Mouse (Mus musculus): Measurements from ENCODE around the gene Pcare. TPM values are rescaled to one million over a fixed set of nuclear protein-coding genes. Genes with fewer than 3 reads are reported as not detected.

The Pcare gene
- total and polyA plus RNA-seq, 3 experiments, result not detected

GRCm38 (mm10) chr17:71721019-71721418, 31.7 kb downstream of the Pcare start:
- TF ChIP-seq MAFK (IDR thresholded peaks at IDR 0.05; ENCODE audit: borderline replicate concordance, low read depth, low read length), result no peak
- no peak for TF ChIP-seq TBP (IDR thresholded peaks at IDR 0.05; ENCODE audit: low read depth, low read length)
- TF ChIP-seq KAT2A (conservative IDR thresholded peaks at IDR 0.05; ENCODE audit: low read depth, low read length), result no peak
- no peak for TF ChIP-seq NELFE (IDR thresholded peaks at IDR 0.05; ENCODE audit: low read depth, low read length)
- TF ChIP-seq ZMIZ1 (IDR thresholded peaks at IDR 0.05; ENCODE audit: low read depth, low read length), result no peak
- no peak for TF ChIP-seq NRF1 (IDR thresholded peaks at IDR 0.05; ENCODE audit: insufficient read depth, low read depth, low read length, poor library complexity, severe bottlenecking)
- TF ChIP-seq BHLHE40 (IDR thresholded peaks at IDR 0.05; ENCODE audit: borderline replicate concordance, low read depth, low read length), result no peak
- no peak for TF ChIP-seq EP300 (IDR thresholded peaks at IDR 0.05; ENCODE audit: low read depth in 1 of 2, low read length in 2 of 2)
- TF ChIP-seq TAL1 (IDR thresholded peaks at IDR 0.05; ENCODE audit: low read length), result no peak
- no peak for TF ChIP-seq USF2 (IDR thresholded peaks at IDR 0.05; ENCODE audit: borderline replicate concordance in 1 of 2, insufficient read depth in 1 of 2, low read depth in 1 of 2, low read length in 2 of 2)
- no peak for DNase-seq (ENCODE audit: low read depth, low spot score)
- no peaks in the 10 kb centered on the region for H3K36me3 ChIP-seq (ENCODE audit: control insufficient read depth in 1 of 2, insufficient read depth in 2 of 2, low read length in 2 of 2)
- H3K27me3 ChIP-seq (ENCODE audit: control insufficient read depth in 1 of 2, insufficient read depth in 2 of 2, low read length in 2 of 2), result no peaks in the 10 kb centered on the region
- H3K9ac ChIP-seq (ENCODE audit: control insufficient read depth, low read depth, low read length, poor library complexity, severe bottlenecking), result no peak overlapping the region
- H3K79me2 ChIP-seq (ENCODE audit: control insufficient read depth, insufficient read depth, low read length, poor library complexity), result no peaks in the 10 kb centered on the region
- no peaks in the 10 kb centered on the region for H3K4me1 ChIP-seq (ENCODE audit: control insufficient read depth in 1 of 2, insufficient read depth in 2 of 2, low read length in 2 of 2)
- H3K9me3 ChIP-seq (replicated peaks; ENCODE audit: insufficient read depth, low read length), result no peaks in the 10 kb centered on the region
- H3K27ac ChIP-seq (ENCODE audit: control insufficient read depth, low read depth, low read length), result no peak overlapping the region
- no peak overlapping the region for H3K4me3 ChIP-seq (ENCODE audit: control insufficient read depth in 1 of 2, insufficient read depth in 1 of 2, low read depth in 2 of 2, low read length in 2 of 2)

- Histone ChIP-seq H3K9ac (ENCODE audit: control insufficient read depth, low read depth, low read length, poor library complexity, severe bottlenecking) (no peak overlapping the region), H3K4me3 (ENCODE audit: control insufficient read depth in 1 of 2, insufficient read depth in 1 of 2, low read depth in 2 of 2, low read length in 2 of 2) (no peak overlapping the region), H3K27me3 (ENCODE audit: control insufficient read depth in 1 of 2, insufficient read depth in 2 of 2, low read length in 2 of 2) (no peaks in the 10 kb centered on the region), H3K79me2 (ENCODE audit: control insufficient read depth, insufficient read depth, low read length, poor library complexity) (no peaks in the 10 kb centered on the region), H3K36me3 (ENCODE audit: control insufficient read depth in 1 of 2, insufficient read depth in 2 of 2, low read length in 2 of 2) (no peaks in the 10 kb centered on the region), H3K9me3 (replicated peaks; ENCODE audit: insufficient read depth, low read length) (no peaks in the 10 kb centered on the region), H3K27ac (ENCODE audit: control insufficient read depth, low read depth, low read length) (no peak overlapping the region), H3K4me1 (ENCODE audit: control insufficient read depth in 1 of 2, insufficient read depth in 2 of 2, low read length in 2 of 2) (no peaks in the 10 kb centered on the region)
- TF ChIP-seq RCOR1 (IDR thresholded peaks at IDR 0.05; ENCODE audit: low read depth, low read length) (no peak), MAFK (IDR thresholded peaks at IDR 0.05; ENCODE audit: borderline replicate concordance, low read depth, low read length) (no peak), TAL1 (IDR thresholded peaks at IDR 0.05; ENCODE audit: low read length) (no peak), USF1 (IDR thresholded peaks at IDR 0.05; ENCODE audit: low read depth, low read length) (no peak), BHLHE40 (IDR thresholded peaks at IDR 0.05; ENCODE audit: borderline replicate concordance, low read depth, low read length) (no peak), ETS1 (IDR thresholded peaks at IDR 0.05; ENCODE audit: low read depth, low read length) (no peak), NRF1 (IDR thresholded peaks at IDR 0.05; ENCODE audit: insufficient read depth, low read depth, low read length, poor library complexity, severe bottlenecking) (no peak), MAZ (IDR thresholded peaks at IDR 0.05; ENCODE audit: low read depth, low read length) (no peak), POLR2AphosphoS5 (IDR thresholded peaks at IDR 0.05; ENCODE audit: borderline replicate concordance, low read depth, low read length) (no peak), SMC3 (IDR thresholded peaks at IDR 0.05; ENCODE audit: low read depth, low read length) (no peak), MYB (IDR thresholded peaks at IDR 0.05; ENCODE audit: low read depth, low read length) (no peak), TBP (IDR thresholded peaks at IDR 0.05; ENCODE audit: low read depth, low read length) (no peak), TCF12 (IDR thresholded peaks at IDR 0.05; ENCODE audit: low read depth, low read length) (no peak), GATA1 (IDR thresholded peaks at IDR 0.05; ENCODE audit: low read depth, low read length) (no peak), ELF1 (IDR thresholded peaks at IDR 0.05; ENCODE audit: low read depth, low read length) (no peak), MYC (IDR thresholded peaks at IDR 0.05; ENCODE audit: low read depth, low read length) (no peak)
- DNase-seq (ENCODE audit: low read depth, low spot score), result no peak
Measured at GRCm38 (mm10) chr17:71720434-71720833, 32.3 kb downstream of the Pcare start.
